Mouse (Mus musculus): ENCODE data around the gene Ankk1. TPM values are rescaled to one million over a fixed set of nuclear protein-coding genes. Genes with fewer than 3 reads are reported as not detected.

Gene Ankk1
- polyA plus RNA-seq (2012; fragmentation: generic; extraction: Trizol): not detected
- long read RNA-seq, experiment 1: 0 reads
- long read RNA-seq, experiment 2, partial matches to known transcripts: 0 of 3 reads
- long read RNA-seq, experiment 2, other reads (novel, unspliced or antisense): 3 of 3 reads

DNA sequence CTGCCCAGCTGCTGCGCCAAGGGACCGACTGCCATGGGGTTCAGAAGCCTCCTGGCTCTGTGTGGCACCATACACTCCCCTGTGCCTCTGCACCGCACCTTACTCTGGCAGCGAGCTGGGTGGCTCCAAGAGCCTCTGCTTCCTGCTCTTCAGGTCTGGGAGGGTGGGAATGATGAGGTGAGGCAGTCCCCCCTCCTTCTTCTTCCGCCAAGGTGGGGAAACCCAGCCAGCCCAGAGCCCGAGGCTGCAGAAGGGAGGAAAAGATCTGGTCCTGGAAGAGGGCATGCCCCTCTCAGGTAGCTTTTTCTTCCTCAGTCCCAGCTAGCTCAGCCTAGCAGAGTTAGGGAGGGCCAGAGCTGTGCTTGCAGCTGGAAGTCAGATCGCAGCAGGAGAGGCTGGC lies at the start of gene Ankk1:
Gene Ankk1 (minus strand): TSS at position 101 of the 400 bp plus-strand sequence.
- Histone ChIP-seq H3K27me3 (ENCODE audit: control insufficient read depth, insufficient read depth, insufficient read length) (no peaks in the 10 kb centered on the region), H3K4me3 (ENCODE audit: insufficient read depth, poor library complexity, severe bottlenecking) (no peak within 1 kb of the TSS), H3ac (ENCODE audit: control insufficient read depth, insufficient read length, low read depth) (no peak within 1 kb of the TSS), H3K79me2 (ENCODE audit: control insufficient read depth, insufficient read depth) (no peaks in the 10 kb centered on the region), H3K79me3 (ENCODE audit: low read depth) (no peaks in the 10 kb centered on the region), H3K36me3 (ENCODE audit: control insufficient read depth, insufficient read depth) (no peaks in the 10 kb centered on the region)
- no peak for TF ChIP-seq MYOD1 (IDR thresholded peaks at IDR 0.05; ENCODE audit: control insufficient read depth, insufficient read length, low read depth)
- no peak for TF ChIP-seq USF1 (IDR thresholded peaks at IDR 0.05; ENCODE audit: low read depth)
- no peak for TF ChIP-seq MYOG (IDR thresholded peaks at IDR 0.05; ENCODE audit: control insufficient read depth, extremely low read depth, insufficient read length)

DNA sequence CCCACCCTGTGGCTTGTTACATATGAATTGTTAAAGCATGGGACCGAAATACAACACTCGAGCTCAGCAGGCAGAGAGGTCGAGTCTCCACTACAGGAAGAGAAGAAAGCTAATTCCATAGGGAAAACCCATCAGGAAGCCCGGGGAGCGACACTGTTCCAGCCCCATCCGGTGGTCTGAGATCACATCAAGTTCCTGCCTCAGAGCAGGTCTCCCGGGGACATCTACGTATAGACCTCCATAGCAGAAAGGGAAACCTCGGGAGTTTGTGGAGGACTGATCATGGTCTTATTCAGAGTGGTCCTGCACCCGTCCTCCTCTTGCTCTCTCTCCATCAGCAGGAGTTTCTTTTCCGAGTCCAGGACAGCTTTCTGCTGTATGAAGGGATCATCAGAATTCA lies 45.3 kb upstream of the Ankk1 start:
- Histone ChIP-seq H3ac (ENCODE audit: control insufficient read depth, insufficient read length, low read depth) (no peak overlapping the region), H3K27me3 (ENCODE audit: control insufficient read depth, insufficient read depth, insufficient read length) (no peaks in the 10 kb centered on the region), H3K79me3 (ENCODE audit: low read depth) (no peaks in the 10 kb centered on the region), H3K79me2 (ENCODE audit: control insufficient read depth, insufficient read depth) (no peaks in the 10 kb centered on the region), H3K4me3 (ENCODE audit: insufficient read depth, poor library complexity, severe bottlenecking) (no peak overlapping the region), H3K36me3 (ENCODE audit: control insufficient read depth, insufficient read depth) (no peaks in the 10 kb centered on the region)
- TF ChIP-seq MAX (IDR thresholded peaks at IDR 0.05): no peak
- TF ChIP-seq FOSL1 (IDR thresholded peaks at IDR 0.05; ENCODE audit: insufficient read depth, low read length, poor library complexity, severe bottlenecking): no peak
- no peak for TF ChIP-seq MYOD1 (IDR thresholded peaks at IDR 0.05; ENCODE audit: control insufficient read depth, insufficient read length, low read depth)
- no peak for TF ChIP-seq CEBPB (IDR thresholded peaks at IDR 0.05; ENCODE audit: low read depth)
- no peak for TF ChIP-seq MYOG (IDR thresholded peaks at IDR 0.05; ENCODE audit: control insufficient read depth, extremely low read depth, insufficient read length)

DNA sequence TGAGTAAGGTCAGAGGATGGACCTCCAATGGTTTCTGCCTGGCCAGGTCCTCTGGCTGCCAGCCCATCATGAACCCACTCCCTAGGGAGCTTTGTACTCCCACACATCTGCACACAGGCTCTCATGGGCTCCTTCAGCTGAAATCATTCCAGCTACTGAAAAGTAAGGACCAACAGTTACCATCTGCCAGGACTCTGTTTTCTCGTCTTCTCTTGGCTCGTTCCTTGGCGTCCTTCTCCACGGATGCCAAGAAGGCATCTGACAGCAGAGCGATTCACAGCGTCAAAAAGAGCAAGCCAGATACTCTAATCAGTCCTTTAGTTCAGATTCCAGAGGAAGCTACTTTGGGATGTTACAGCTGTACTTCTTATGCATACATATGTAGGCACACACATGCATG lies 44.1 kb upstream of the Ankk1 start:
- Histone ChIP-seq H3K4me3 (ENCODE audit: insufficient read depth, poor library complexity, severe bottlenecking) (no peak overlapping the region), H3K27me3 (ENCODE audit: control insufficient read depth, insufficient read depth, insufficient read length) (no peaks in the 10 kb centered on the region)

DNA sequence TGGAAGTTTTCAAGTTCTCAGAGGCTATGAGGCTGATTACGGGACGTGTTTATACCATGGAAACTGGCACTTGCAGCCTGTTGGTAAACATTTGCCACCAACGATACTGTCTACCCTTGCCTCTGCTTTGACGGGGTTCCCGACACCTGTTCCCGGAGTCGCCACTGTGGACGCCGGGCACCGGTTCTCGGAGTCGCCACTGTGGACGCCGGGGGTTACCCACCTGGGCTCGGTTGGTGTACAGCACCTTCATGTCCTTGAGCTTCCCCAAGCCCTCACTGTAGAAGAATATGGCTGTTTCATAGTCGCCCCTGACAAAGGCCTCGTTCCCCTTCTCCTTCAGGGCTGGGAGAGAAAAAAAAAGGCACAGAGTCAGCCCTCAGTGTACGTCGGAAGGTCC lies 43.2 kb upstream of the Ankk1 start:
- Histone ChIP-seq H3K27me3 (ENCODE audit: control insufficient read depth, insufficient read depth, insufficient read length) (no peaks in the 10 kb centered on the region), H3K4me3 (ENCODE audit: insufficient read depth, poor library complexity, severe bottlenecking) (no peak overlapping the region), H3K36me3 (ENCODE audit: control insufficient read depth, insufficient read depth) (no peaks in the 10 kb centered on the region), H3K79me2 (ENCODE audit: control insufficient read depth, insufficient read depth) (no peaks in the 10 kb centered on the region), H3ac (ENCODE audit: control insufficient read depth, insufficient read length, low read depth) (no peak overlapping the region), H3K79me3 (ENCODE audit: low read depth) (no peaks in the 10 kb centered on the region)
- TF ChIP-seq USF1 (IDR thresholded peaks at IDR 0.05; ENCODE audit: low read depth): no peak

More for the DNA sequence above, 44.1 kb upstream of the Ankk1 start:
- H3K36me3 ChIP-seq (ENCODE audit: control insufficient read depth, insufficient read depth): no peaks in the 10 kb centered on the region
- no peaks in the 10 kb centered on the region for H3K79me3 ChIP-seq (ENCODE audit: low read depth)
- H3K79me2 ChIP-seq (ENCODE audit: control insufficient read depth, insufficient read depth): no peaks in the 10 kb centered on the region
- TF ChIP-seq CEBPB (IDR thresholded peaks at IDR 0.05; ENCODE audit: low read depth): no peak
- no peak for TF ChIP-seq MAX (IDR thresholded peaks at IDR 0.05)
- no peak for TF ChIP-seq CTCF (IDR thresholded peaks at IDR 0.05; ENCODE audit: control insufficient read depth, insufficient read depth, insufficient read length)
- TF ChIP-seq MYOD1 (IDR thresholded peaks at IDR 0.05; ENCODE audit: control insufficient read depth, insufficient read length, low read depth): no peak
- TF ChIP-seq FOSL1 (IDR thresholded peaks at IDR 0.05; ENCODE audit: insufficient read depth, low read length, poor library complexity, severe bottlenecking): no peak
- no peak for TF ChIP-seq USF1 (IDR thresholded peaks at IDR 0.05; ENCODE audit: low read depth)
- no peak for TF ChIP-seq MYOG (IDR thresholded peaks at IDR 0.05; ENCODE audit: control insufficient read depth, extremely low read depth, insufficient read length)
- no peak overlapping the region for H3ac ChIP-seq (ENCODE audit: control insufficient read depth, insufficient read length, low read depth)

DNA sequence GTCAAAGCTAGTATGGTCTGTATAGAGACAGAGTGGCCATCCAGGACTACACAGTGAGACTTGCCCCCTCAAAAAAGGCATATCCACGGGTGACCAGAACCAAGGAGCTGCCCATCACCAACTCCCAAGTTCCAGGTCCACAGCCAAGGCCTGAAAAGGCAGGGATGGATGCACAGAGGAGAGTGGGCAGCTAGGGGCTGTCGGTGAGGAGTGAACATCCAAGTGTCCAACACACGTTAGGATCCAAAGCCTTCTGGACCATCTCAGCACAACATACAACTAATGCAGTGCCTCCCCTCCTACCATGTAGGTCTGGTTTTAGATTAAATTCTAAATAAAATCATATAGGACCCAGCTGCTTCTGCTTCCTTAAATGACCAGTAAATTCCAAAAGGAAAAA lies 29.3 kb upstream of the Ankk1 start:
- Histone ChIP-seq H3ac (ENCODE audit: control insufficient read depth, insufficient read length, low read depth) (no peak overlapping the region), H3K79me2 (ENCODE audit: control insufficient read depth, insufficient read depth) (no peaks in the 10 kb centered on the region), H3K4me3 (ENCODE audit: insufficient read depth, poor library complexity, severe bottlenecking) (no peak overlapping the region), H3K27me3 (ENCODE audit: control insufficient read depth, insufficient read depth, insufficient read length) (no peaks in the 10 kb centered on the region), H3K36me3 (ENCODE audit: control insufficient read depth, insufficient read depth) (no peaks in the 10 kb centered on the region), H3K79me3 (ENCODE audit: low read depth) (no peaks in the 10 kb centered on the region)
- TF ChIP-seq MAX (IDR thresholded peaks at IDR 0.05) (no peak), CTCF (IDR thresholded peaks at IDR 0.05; ENCODE audit: control insufficient read depth, insufficient read depth, insufficient read length) (no peak), FOSL1 (IDR thresholded peaks at IDR 0.05; ENCODE audit: insufficient read depth, low read length, poor library complexity, severe bottlenecking) (no peak), USF1 (IDR thresholded peaks at IDR 0.05; ENCODE audit: low read depth) (no peak), CEBPB (IDR thresholded peaks at IDR 0.05; ENCODE audit: low read depth) (no peak), MYOG (IDR thresholded peaks at IDR 0.05; ENCODE audit: control insufficient read depth, extremely low read depth, insufficient read length) (no peak), MYOD1 (IDR thresholded peaks at IDR 0.05; ENCODE audit: control insufficient read depth, insufficient read length, low read depth) (no peak)

DNA sequence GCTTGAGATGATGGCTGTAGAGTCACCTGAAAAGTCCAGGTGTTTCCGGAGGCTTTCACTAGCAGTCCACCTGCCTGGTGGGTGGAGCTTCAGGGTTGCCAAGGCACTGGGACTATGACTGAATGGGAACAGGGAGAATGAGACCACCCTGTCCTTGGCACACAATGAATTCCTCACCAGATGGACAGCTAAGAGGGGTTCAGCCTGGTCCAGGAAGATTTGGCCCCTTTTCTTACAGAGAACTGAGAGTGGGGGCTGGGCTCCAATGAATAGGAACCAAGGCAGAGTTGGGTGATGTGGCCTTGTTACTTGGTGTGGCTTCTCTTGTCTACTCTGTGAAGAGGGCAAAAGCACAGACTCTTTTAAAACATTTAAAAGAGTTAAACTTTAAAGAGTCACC lies 25.6 kb upstream of the Ankk1 start:
- no peak overlapping the region for H3K4me3 ChIP-seq (ENCODE audit: insufficient read depth, poor library complexity, severe bottlenecking)
- H3K79me2 ChIP-seq (ENCODE audit: control insufficient read depth, insufficient read depth): no peaks in the 10 kb centered on the region
- no peaks in the 10 kb centered on the region for H3K79me3 ChIP-seq (ENCODE audit: low read depth)
- H3ac ChIP-seq (ENCODE audit: control insufficient read depth, insufficient read length, low read depth): no peak overlapping the region
- no peaks in the 10 kb centered on the region for H3K36me3 ChIP-seq (ENCODE audit: control insufficient read depth, insufficient read depth)
- no peaks in the 10 kb centered on the region for H3K27me3 ChIP-seq (ENCODE audit: control insufficient read depth, insufficient read depth, insufficient read length)
- TF ChIP-seq MYOD1 (IDR thresholded peaks at IDR 0.05; ENCODE audit: control insufficient read depth, insufficient read length, low read depth) (no peak), MYOG (IDR thresholded peaks at IDR 0.05; ENCODE audit: control insufficient read depth, extremely low read depth, insufficient read length) (no peak), FOSL1 (IDR thresholded peaks at IDR 0.05; ENCODE audit: insufficient read depth, low read length, poor library complexity, severe bottlenecking) (no peak), MAX (IDR thresholded peaks at IDR 0.05) (no peak), CTCF (IDR thresholded peaks at IDR 0.05; ENCODE audit: control insufficient read depth, insufficient read depth, insufficient read length) (no peak), USF1 (IDR thresholded peaks at IDR 0.05; ENCODE audit: low read depth) (no peak), CEBPB (IDR thresholded peaks at IDR 0.05; ENCODE audit: low read depth) (no peak)

All from C2C12 (cell line).